In the genomic region with DNA sequence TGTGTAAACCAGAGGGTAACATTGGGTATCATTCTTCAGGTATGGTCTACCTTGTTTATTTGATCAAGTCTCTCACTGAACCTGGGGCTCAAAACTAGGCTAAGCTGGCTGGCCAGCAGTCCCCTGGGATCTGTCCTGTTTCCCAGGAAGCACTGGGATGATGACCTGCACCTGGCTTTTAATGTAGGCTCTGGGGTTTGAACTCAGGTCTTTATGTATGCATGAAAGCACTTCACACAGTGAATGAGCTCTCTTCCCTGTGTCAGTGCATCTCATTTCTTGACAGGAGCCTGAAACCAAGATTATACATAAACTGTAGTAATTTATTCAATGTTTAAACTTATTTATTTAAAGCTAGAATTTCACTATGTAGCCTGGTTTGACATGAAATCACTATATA, we compare ENCODE assay signal across 27 mouse cellular contexts.
"Had no signal": no experiment of that assay in that cellular context is flagged by ENCODE, and none has a peak within 500 bp of the region (broad histone marks: within the 10 kb centered on the region; RNA-seq: fewer than 3 reads in every experiment).

No protein-coding gene starts in this region.

- H3K36me3 ChIP-seq: embryonic facial prominence, embryonic 10.5 days; embryonic facial prominence, embryonic 12.5 days; embryonic facial prominence, embryonic 13.5 days; embryonic facial prominence, embryonic 15.5 days; forebrain, embryonic 10.5 days; forebrain, embryonic 12.5 days; forebrain, embryonic 15.5 days had no signal

- H3K4me2 ChIP-seq: embryonic facial prominence, embryonic 12.5 days; embryonic facial prominence, embryonic 13.5 days; embryonic facial prominence, embryonic 15.5 days; forebrain, embryonic 12.5 days; forebrain, embryonic 13.5 days; forebrain, embryonic 15.5 days had no signal

- H3K27me3 ChIP-seq: forebrain, embryonic 13.5 days; forebrain, embryonic 15.5 days had no signal

- H3K9me3 ChIP-seq: embryonic facial prominence, embryonic 10.5 days; embryonic facial prominence, embryonic 12.5 days; embryonic facial prominence, embryonic 13.5 days; embryonic facial prominence, embryonic 15.5 days; forebrain, embryonic 10.5 days; forebrain, embryonic 12.5 days; forebrain, embryonic 13.5 days; forebrain, embryonic 15.5 days had no signal

- ATAC-seq: forebrain, embryonic 13.5 days; forebrain, embryonic 14.5 days; forebrain, embryonic 15.5 days; forebrain, embryonic 16.5 days; forebrain, postnatal 0 days had no signal

- H3K4me3 ChIP-seq: embryonic facial prominence, embryonic 10.5 days; embryonic facial prominence, embryonic 12.5 days; embryonic facial prominence, embryonic 13.5 days; embryonic facial prominence, embryonic 15.5 days; erythroblast, embryonic 14.5 days; forebrain, embryonic 10.5 days; forebrain, embryonic 12.5 days; forebrain, embryonic 13.5 days; forebrain, embryonic 15.5 days; gastrocnemius, adult 2 months; heart, adult 2 months had no signal

- H3K9ac ChIP-seq: embryonic facial prominence, embryonic 12.5 days; embryonic facial prominence, embryonic 13.5 days; embryonic facial prominence, embryonic 15.5 days; forebrain, embryonic 12.5 days; forebrain, embryonic 13.5 days; forebrain, embryonic 15.5 days; forebrain, postnatal 0 days had no signal

- H3K27ac ChIP-seq: embryonic facial prominence, embryonic 10.5 days; embryonic facial prominence, embryonic 12.5 days; embryonic facial prominence, embryonic 13.5 days; embryonic facial prominence, embryonic 15.5 days; forebrain, embryonic 10.5 days; forebrain, embryonic 12.5 days; forebrain, embryonic 13.5 days; forebrain, embryonic 15.5 days; gastrocnemius, adult 2 months; heart, adult 2 months had no signal

- DNase-seq: cerebellum, adult 9-10 months; cerebellum, adult 9-11 months; cerebellum, postnatal 10 days; cerebellum, postnatal 14 days; cerebellum, postnatal 25 days; cerebellum, postnatal 36 days; embryo, embryonic 11 days; forebrain, postnatal 0 days; gastrocnemius, adult 2 months; gastrocnemius, postnatal 10 days; gastrocnemius, postnatal 14 days; gastrocnemius, postnatal 25 days; gastrocnemius, postnatal 36 days; heart, adult 11 months; heart, adult 18-20 months; heart, adult 2 months had no signal
